12 mouse cellular contexts compared by ENCODE assay signal in genomic region chr13:73620637-73621036, GRCm38 (mm10). TPM values are rescaled to one million over a fixed set of nuclear protein-coding genes. Genes with fewer than 3 reads are reported as not detected.
DNase-seq lines count a peak whose midpoint lies in the region; ATAC-seq lines count a peak whose summit lies in the region.
"Had no signal": no experiment of that assay in that cellular context is flagged by ENCODE, and none has a peak within 500 bp of the region (broad histone marks: within the 10 kb centered on the region; RNA-seq: fewer than 3 reads in every experiment).

No protein-coding gene starts in this region.

- no peak overlapping the region for H3K4me3 ChIP-seq in liver, embryonic 11.5 days (ENCODE audit: low read depth, low read length)
- H3K4me3 ChIP-seq: liver, embryonic 15.5 days; myocyte had no signal

- DNase-seq in liver (peak; percentile 13), R1 (ENCODE audit: low read depth, low spot score) (peak; percentile 77)
- no peak for DNase-seq in liver, embryonic 11.5 days (ENCODE audit: low spot score)
- DNase-seq in adrenal gland, adult 2 months, result no peak
- DNase-seq in cerebellum, postnatal 14 days, result no peak

- no peak for ATAC-seq in liver, embryonic 11.5 days (replicated peaks; ENCODE audit: low FRiP score)
- peak; percentile 72 for ATAC-seq in CD4-positive, CD25-positive, alpha-beta regulatory T cell, adult 4 months
- peak; percentile 50 for ATAC-seq in inflammation-experienced regulatory T-cells, adult 6 months

- no peaks in the 10 kb centered on the region for H3K9me3 ChIP-seq in liver, embryonic 11.5 days (ENCODE audit: control insufficient read depth, low read length)
- H3K9me3 ChIP-seq: liver, embryonic 15.5 days had no signal

- H3K4me2 ChIP-seq in liver, embryonic 11.5 days, result no peak overlapping the region
- H3K4me2 ChIP-seq: liver, embryonic 15.5 days had no signal

- no peak overlapping the region for H3K9ac ChIP-seq in liver, embryonic 11.5 days (ENCODE audit: low read depth, low read length)
- H3K9ac ChIP-seq: liver, embryonic 15.5 days had no signal

- no peaks in the 10 kb centered on the region for H3K27me3 ChIP-seq in liver, embryonic 11.5 days (replicated peaks; ENCODE audit: control insufficient read depth, insufficient read depth, low read length)
- H3K27me3 ChIP-seq: liver, embryonic 15.5 days had no signal

- peaks cover 34% of the 10 kb centered on the region for H3K36me3 ChIP-seq in liver, embryonic 11.5 days (ENCODE audit: control insufficient read depth, insufficient read depth, low read length)

- H3K4me1 ChIP-seq in liver, embryonic 11.5 days (replicated peaks; ENCODE audit: control insufficient read depth, insufficient read depth, low read length), result no peaks in the 10 kb centered on the region
- H3K4me1 ChIP-seq: liver, embryonic 15.5 days had no signal

- 64% methylated on average over 6 of the region's 6 CpGs for WGBS in liver, embryonic 11.5 days

- H3K27ac ChIP-seq in liver, embryonic 11.5 days (ENCODE audit: low read depth, low read length), result no peak overlapping the region
- H3K27ac ChIP-seq: liver, embryonic 15.5 days had no signal

RNA-seq across cellular contexts. Expression of gene Tert, which starts 6.1 kb away (rescaled TPM):
- polyA plus RNA-seq in liver, embryonic 11.5 days (2014; fragmentation: Nextera tagmentation; extraction: Ambion mirVana), result 2.2 and 2.9 TPM in 2 replicates
- polyA plus RNA-seq in CD4-positive, CD25-positive, alpha-beta regulatory T cell, adult 4 months (2017; shearing (Covaris generic)), result 1 to 10 TPM; 2.8 to 3.6 TPM
- polyA plus RNA-seq in inflammation-experienced regulatory T-cells, adult 6 months (2017; shearing (Covaris generic)), result 1 to 10 TPM; 2.0 to 7.7 (median 2.8) TPM
- total RNA-seq in adrenal gland, adult 2 months (2021), result 1 to 10 TPM; 6.2 to 6.8 TPM
- polyA plus RNA-seq in adrenal gland, adult 2 months (2012; rRNA removed), result 12.0 and 21.4 TPM in 2 replicates

RNA-seq across cellular contexts. Expression of gene Clptm1l, which starts 16.8 kb away (rescaled TPM):
- polyA plus RNA-seq in liver, embryonic 11.5 days (2014; fragmentation: Nextera tagmentation; extraction: Ambion mirVana), result 157 and 167 TPM in 2 replicates
- 10 to 100 TPM; 19.1 to 44.9 TPM for polyA plus RNA-seq in CD4-positive, CD25-positive, alpha-beta regulatory T cell, adult 4 months (2017; shearing (Covaris generic))
- polyA plus RNA-seq in inflammation-experienced regulatory T-cells, adult 6 months (2017; shearing (Covaris generic)), result 10 to 100 TPM; 34.1 to 56.7 (median 36.7) TPM
- total RNA-seq in adrenal gland, adult 2 months (2021), result 100 to 1,000 TPM; 161 to 166 TPM
- polyA plus RNA-seq in adrenal gland, adult 2 months (2012; rRNA removed), result 118 and 141 TPM in 2 replicates

RNA-seq across cellular contexts. Expression of gene Slc6a18, which starts 57.2 kb away (rescaled TPM):
- not detected in 2 replicates for polyA plus RNA-seq in liver, embryonic 11.5 days (2014; fragmentation: Nextera tagmentation; extraction: Ambion mirVana)
- polyA plus RNA-seq in CD4-positive, CD25-positive, alpha-beta regulatory T cell, adult 4 months (2017; shearing (Covaris generic)), result not detected
- not detected for polyA plus RNA-seq in inflammation-experienced regulatory T-cells, adult 6 months (2017; shearing (Covaris generic))
- not detected for total RNA-seq in adrenal gland, adult 2 months (2021)
- not detected in 2 replicates for polyA plus RNA-seq in adrenal gland, adult 2 months (2012; rRNA removed)
- total RNA-seq: hematopoietic stem cell, adult 5-6 weeks; layer of hippocampus, adult 18-20 months had no signal
- polyA plus RNA-seq: frontal cortex, adult 2 months; liver, embryonic 15.5 days; myocyte had no signal

Comparison
In these comparisons a context has a peak if more than half of its experiments do, and no peak if none do; other contexts are left out.
1. DNase-seq: peak in liver (single experiment) and R1 (single experiment); none in liver, embryonic 11.5 days (single experiment), adrenal gland, adult 2 months (single experiment) and cerebellum, postnatal 14 days (0 of 2).